Mouse (Mus musculus): ENCODE data around the gene Olfr218. TPM values are rescaled to one million over a fixed set of nuclear protein-coding genes. Genes with fewer than 3 reads are reported as not detected.
"Not testable (repeated sequence)": the region's sequence is repeated elsewhere in the genome, so short reads cannot be mapped to it uniquely, and the experiment has no call there.

The Olfr218 gene
- total RNA-seq (2021) = not detected
- long read RNA-seq, experiment 1 = 0 reads
- long read RNA-seq, experiment 2 = 0 reads

DNA sequence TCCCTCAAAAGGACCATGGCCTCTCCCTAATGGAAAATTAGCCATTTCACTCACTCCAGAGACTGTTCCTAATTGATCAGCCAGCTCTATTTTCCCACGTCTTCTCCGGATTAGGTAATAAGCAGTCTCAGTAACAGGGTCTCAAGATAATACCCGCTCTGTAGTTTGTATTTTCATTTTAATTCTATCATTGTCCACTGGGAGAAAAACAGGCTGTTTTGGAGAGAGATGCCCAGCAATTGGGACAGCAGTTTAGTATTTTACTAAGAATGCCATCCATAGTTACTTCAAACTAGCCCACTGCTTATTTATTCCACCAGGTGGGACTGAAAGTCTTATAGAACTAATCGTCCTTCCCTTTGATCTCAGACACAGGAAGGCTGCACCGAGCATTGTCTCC is at the start of gene Olfr218:
Olfr218 (plus strand) TSS at position 301 of the 400 bp plus-strand sequence.
- no peak for DNase-seq

DNA sequence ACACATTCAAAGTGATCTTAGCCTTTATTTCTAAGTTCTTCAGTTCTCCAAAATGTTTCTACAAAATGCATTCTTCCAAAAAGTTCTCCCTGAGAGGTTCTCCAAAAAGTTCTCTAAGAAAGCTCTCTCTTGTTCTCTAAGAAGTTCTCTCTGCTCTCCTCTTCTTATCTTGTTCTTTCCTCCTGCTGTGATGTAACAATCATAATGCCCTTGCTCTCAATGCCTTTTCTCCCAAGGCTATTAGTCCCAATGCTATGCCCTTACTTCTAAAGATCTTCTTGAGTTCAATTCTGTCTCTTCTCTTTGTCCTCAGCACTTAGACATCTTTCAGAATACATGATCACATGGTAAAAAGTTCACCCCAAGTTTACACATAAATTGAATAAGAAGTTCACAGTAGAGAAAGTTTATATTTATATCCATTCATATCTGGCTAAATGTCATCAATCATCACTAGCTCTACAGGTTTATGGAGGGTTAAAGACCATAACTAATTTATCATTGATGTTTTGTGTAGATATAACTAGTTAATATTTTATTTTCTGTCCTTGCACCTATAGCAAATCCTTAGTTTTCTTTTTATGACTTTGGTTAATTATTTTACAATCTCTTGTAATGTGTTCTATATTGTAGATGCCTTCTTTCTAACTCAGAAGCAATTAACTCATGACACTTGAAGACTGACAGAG is 23.3 kb upstream of the Olfr218 start:
- no peak for DNase-seq

DNA sequence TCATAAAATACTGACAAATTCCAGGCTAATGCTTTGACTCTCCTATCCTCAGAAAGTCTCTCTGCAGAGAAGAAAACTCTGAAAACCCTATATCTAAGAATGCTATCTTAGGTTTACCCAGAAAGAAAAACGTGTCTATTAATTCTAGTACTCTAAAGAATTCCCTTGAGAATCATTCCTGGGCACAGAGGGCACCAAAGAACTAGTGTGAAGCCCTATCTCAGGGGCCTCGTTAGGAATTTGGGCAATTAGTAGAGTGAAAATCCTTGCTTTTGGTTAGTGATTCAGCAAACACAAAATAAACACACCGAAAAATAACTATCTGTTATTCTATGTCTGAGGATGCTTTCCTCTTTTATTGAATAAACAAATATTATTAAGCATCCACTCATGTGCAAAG is 7.1 kb upstream of the Olfr218 start, which contains the start of gene Olfr1406:
Olfr1406 (minus strand) TSS at position 101 of the 400 bp plus-strand sequence.
- DNase-seq = no peak

DNA sequence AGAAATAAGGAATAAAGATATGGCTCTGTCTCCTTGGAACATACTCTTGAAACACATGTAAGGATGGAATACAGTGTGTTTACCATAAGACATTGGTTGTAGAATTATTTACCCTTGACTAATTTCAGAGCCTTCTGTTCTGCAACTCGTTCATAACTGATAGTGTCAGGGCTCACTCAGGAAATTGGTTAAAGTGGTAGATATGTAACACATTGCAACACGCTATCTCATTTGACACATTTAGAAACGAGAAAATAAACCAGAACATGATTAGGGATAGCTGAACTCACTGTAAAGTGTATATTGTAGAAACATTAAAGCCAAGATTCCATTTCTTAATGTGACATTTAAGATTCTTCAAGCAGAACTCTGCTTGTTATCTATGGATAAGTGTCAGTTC is 5.5 kb upstream of the Olfr218 start:
- DNase-seq = no peak

- DNase-seq = no peak
Observed at GRCm38 (mm10) chr1:173196359-173196758, 1.2 kb upstream of the Olfr218 start.

DNA sequence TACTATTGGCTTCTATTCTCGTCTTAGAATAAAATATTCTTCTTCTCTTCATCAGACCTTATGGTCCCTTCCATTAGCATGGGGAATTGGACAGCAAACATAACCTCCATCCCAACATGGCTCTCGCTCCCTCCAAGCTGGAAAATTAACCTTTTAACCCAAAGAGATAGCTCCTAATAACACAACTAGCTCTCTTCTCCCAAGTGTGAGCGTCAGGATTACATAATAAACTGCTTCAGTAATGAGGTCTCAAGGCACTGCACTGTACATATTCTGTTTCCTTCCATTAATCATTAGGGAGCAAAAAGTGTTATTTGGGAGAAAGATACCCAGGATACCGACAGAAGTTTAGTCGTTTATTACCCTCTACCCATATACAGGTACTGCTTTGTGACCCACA is 14.5 kb downstream of the Olfr218 start, which contains the start of gene Olfr1404:
Olfr1404 (plus strand) TSS at position 301 of the 400 bp plus-strand sequence.
- DNase-seq = no peak

GRCm38 (mm10) chr1:173216481-173216880 is 18.9 kb downstream of the Olfr218 start:
- DNase-seq = no peak

DNA sequence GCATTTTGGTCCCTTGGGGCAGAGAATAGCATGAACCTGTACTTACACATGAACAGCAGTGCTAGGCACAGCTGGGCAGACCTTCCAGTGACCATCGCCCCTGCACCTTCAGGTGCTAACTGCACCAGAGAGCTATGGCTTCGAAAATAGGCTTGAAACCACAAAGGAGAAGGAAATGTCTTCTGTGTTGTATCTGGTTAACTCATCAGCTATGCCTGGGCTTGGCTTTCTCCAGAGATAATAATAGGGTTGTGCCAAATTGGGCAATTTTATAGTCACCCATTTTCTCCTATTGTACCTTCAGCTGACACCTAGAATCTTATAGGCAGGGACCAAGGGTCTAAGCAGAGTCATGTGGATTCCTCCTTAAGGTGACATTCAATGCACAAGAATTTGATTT is 29.5 kb downstream of the Olfr218 start, which contains the start of gene Fcer1a:
Fcer1a (minus strand) TSS at position 134 of the 400 bp plus-strand sequence.
- DNase-seq = no peak

DNA sequence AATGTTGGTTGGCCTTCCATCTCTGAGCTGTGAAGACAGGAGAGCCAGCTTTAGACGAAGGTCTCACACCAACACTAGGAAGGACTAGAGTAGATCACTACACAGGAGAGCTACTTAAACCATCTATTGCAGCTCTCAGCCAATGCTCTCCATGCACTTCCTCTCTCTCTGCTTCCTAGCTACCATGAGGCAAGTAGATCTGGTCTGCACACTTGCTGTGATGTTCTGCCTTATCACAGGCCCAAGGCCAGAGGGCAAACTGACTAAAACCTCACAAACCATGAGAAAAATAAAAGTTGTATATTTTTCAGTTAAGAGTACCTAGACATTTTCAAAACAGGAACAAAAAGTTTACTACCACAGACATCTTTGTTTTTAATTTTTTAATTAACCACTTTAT is 39.4 kb downstream of the Olfr218 start:
- DNase-seq = not testable (repeated sequence)

DNA sequence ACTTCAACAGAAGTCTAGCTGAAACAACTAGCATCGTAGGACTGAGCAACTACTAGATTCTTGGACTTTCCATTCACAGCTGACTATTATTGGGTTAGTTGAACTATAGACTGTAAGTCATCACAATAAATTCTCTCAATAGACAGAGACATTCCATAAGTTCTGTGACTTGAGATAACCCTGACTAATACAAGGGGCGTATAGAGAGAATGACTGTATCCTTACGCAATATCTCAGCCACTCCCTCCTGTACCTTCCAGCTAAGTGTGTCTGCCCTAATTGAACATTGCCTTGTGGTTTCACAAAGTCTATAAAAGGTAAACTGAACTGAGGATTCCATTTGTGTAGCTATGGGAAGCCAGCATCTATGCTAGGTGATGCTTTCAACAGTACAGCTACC is 52.3 kb downstream of the Olfr218 start:
- DNase-seq = no peak

Other genes starting within 250 kb of the Olfr218 start
- not detected for gene Olfr16, start 247.4 kb upstream of the Olfr218 start, total RNA-seq (2021)
- not detected for gene Olfr1408, start 60.4 kb upstream of the Olfr218 start, total RNA-seq (2021)
- gene Olfr1406, start 7.2 kb upstream of the Olfr218 start, total RNA-seq (2021) = not detected
- gene Olfr1404, start 14.6 kb downstream of the Olfr218 start, total RNA-seq (2021) = not detected
- not detected for gene Fcer1a, start 29.4 kb downstream of the Olfr218 start, total RNA-seq (2021)
- gene Olfr418, start 68.2 kb downstream of the Olfr218 start, total RNA-seq (2021) = not detected
- gene Mptx2, start 80.0 kb downstream of the Olfr218 start, total RNA-seq (2021) = not detected
- 1 to 10 TPM in 1 of 2 experiments, under 1 TPM in 1; 0.30 to 1.0 TPM for gene Ackr1, start 135.9 kb downstream of the Olfr218 start, total RNA-seq (2021)
- gene Aim2, start 153.1 kb downstream of the Olfr218 start, total RNA-seq (2021) = 1 to 10 TPM; 1.2 to 1.6 TPM
- gene Cadm3, start 169.9 kb downstream of the Olfr218 start, total RNA-seq (2021) = 1 to 10 TPM; 2.1 to 2.3 TPM

Measured in heart, adult 18-20 months (tissue).